Mouse (Mus musculus) bone marrow macrophage, adult 2 months (primary cell): ENCODE results near the gene Vps18.

Experiments
- CTCF ChIP-seq: IDR thresholded peaks from 2 replicates; pipeline ENCODE4 v1.5.1; 2012; ENCODE audit warnings: low read depth, mild to moderate bottlenecking, low read length, moderate library complexity
- POLR2A ChIP-seq: IDR thresholded peaks from 2 replicates; pipeline ENCODE4 v1.6.1; 2012; ENCODE audit warnings: mild to moderate bottlenecking, low read depth, low read length, borderline replicate concordance

GRCm38 (mm10) chr2:119270286-119270642 is 18.3 kb upstream of the Vps18 start:
- TF ChIP-seq CTCF (no peak), POLR2A (no peak)
